Mouse (Mus musculus) lung, adult 18-20 months (tissue): ENCODE data around the gene Mat2a.
"Not testable (repeated sequence)": the region's sequence is repeated elsewhere in the genome, so short reads cannot be mapped to it uniquely, and the experiment has no call there.

Source experiments
- DNase-seq, 2 experiments: peaks; one replicate each; pipeline ENCODE4 v3.0.0; 2022; ENCODE audit warnings: mixed read lengths in 2 of 2

Mat2a gene

GRCm38 (mm10) chr6:72439355-72440185, at the start of gene Mat2a:
Mat2a (minus strand) TSS chr6:72439558.
- DNase-seq, result peak; percentile 91 to 92

GRCm38 (mm10) chr6:72488850-72489249, 49.5 kb upstream of the Mat2a start:
- DNase-seq, result peak; percentile 58 to 73

GRCm38 (mm10) chr6:72487282-72487681, 47.9 kb upstream of the Mat2a start:
- DNase-seq, result no peak

- DNase-seq, result no peak
Observed at GRCm38 (mm10) chr6:72486307-72486706, 46.9 kb upstream of the Mat2a start.

GRCm38 (mm10) chr6:72484887-72485286, 45.5 kb upstream of the Mat2a start:
- no peak for DNase-seq

- no peak for DNase-seq
Observed at GRCm38 (mm10) chr6:72482156-72482555, 42.8 kb upstream of the Mat2a start.

GRCm38 (mm10) chr6:72480422-72480702, 41.0 kb upstream of the Mat2a start:
- DNase-seq, result peak; percentile 51 to 61

- no peak for DNase-seq
Observed at GRCm38 (mm10) chr6:72479645-72480421, 40.5 kb upstream of the Mat2a start.

- DNase-seq, result not testable (repeated sequence)
Observed at GRCm38 (mm10) chr6:72478691-72479090, 39.3 kb upstream of the Mat2a start.

GRCm38 (mm10) chr6:72477621-72478020, 38.3 kb upstream of the Mat2a start:
- DNase-seq, result peak; percentile 47 to 55

GRCm38 (mm10) chr6:72476836-72477235, 37.5 kb upstream of the Mat2a start:
- DNase-seq, result no peak

- no peak for DNase-seq
Observed at GRCm38 (mm10) chr6:72475221-72475985, 36.0 kb upstream of the Mat2a start.

- peak; percentile 68 to 78 for DNase-seq
Observed at GRCm38 (mm10) chr6:72473264-72474041, 34.1 kb upstream of the Mat2a start.

- no peak for DNase-seq
Observed at GRCm38 (mm10) chr6:72466171-72466570, 26.8 kb upstream of the Mat2a start.

GRCm38 (mm10) chr6:72465361-72466157, 26.2 kb upstream of the Mat2a start:
- no peak for DNase-seq

GRCm38 (mm10) chr6:72462550-72463257, 23.3 kb upstream of the Mat2a start:
- DNase-seq, result not testable (repeated sequence)

- peak in 1 of 2 experiments; percentile 52 for DNase-seq
Observed at GRCm38 (mm10) chr6:72460036-72460801, 20.9 kb upstream of the Mat2a start.

GRCm38 (mm10) chr6:72458921-72459320, 19.6 kb upstream of the Mat2a start:
- no peak for DNase-seq

GRCm38 (mm10) chr6:72458418-72458817, 19.1 kb upstream of the Mat2a start:
- DNase-seq, result no peak

GRCm38 (mm10) chr6:72456567-72456966, 17.2 kb upstream of the Mat2a start:
- DNase-seq, result no peak
